Mouse (Mus musculus) frontal cortex, adult 2 months (tissue): ENCODE measurements around the gene Cd6. TPM values are rescaled to one million over a fixed set of nuclear protein-coding genes. Genes with fewer than 3 reads are reported as not detected.

Source experiments
- DNase-seq, 2 experiments: peaks; one replicate each; pipeline ENCODE4 v3.0.0; 2022; ENCODE audit warnings: low spot score in 1 of 2; ENCODE audit errors: extremely low spot score in 1 of 2
- polyA plus RNA-seq: library from polyadenylated mRNA; depleted of rRNA; stranded (reverse); fragments of >200 nt; gene quantifications from 2 replicates; pipeline ENCODE4 v1.2.3, GENCODE M21; 2012

Gene Cd6
- polyA plus RNA-seq, 1 experiment, result 1.5 TPM

- DNase-seq, result no peak
Measured at GRCm38 (mm10) chr19:10804850-10805660, 24.8 kb downstream of the Cd6 start.

DNA sequence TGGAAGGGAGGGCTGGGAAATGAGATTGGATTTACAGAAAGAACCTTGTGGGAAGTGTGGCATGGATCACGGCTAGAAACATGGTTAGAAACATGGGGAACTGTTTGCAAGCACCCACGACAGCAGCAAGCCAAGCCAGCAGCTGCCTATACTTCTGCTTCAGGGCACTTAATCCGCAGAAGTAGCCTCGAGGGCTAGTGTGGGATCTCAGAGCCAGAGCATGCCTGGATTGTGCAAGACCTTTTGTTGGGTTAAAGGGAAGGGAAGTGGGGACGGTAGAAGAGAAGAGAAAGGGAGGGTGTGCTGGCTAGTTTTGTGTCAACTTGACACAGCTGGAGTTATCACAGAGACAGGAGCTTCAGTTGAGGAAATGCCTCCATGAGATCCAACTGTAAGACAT lies 26.1 kb downstream of the Cd6 start:
- no peak for DNase-seq

GRCm38 (mm10) chr19:10801906-10802305 lies 28.0 kb downstream of the Cd6 start:
- no peak for DNase-seq

DNA sequence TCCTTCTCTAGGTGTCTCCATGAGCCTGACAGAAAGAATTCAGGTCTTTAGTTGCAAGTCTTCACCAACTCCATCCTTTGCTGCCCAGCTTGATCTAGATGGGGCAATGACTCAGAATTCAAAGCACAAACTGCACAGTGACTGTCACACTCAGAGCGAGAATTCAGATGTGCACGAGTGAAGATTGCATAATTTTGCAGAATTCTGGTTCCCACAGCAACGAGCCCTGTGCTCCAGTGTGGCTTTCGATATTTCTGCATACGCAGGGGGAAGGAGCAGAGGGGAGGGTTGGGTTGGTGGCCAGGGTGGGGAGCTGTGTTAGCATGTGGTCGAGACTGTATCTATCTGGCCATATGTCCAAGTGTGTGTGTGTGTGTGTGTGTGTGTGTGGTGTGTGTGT lies 28.8 kb downstream of the Cd6 start:
- peak; percentile 72 to 84 for DNase-seq

DNA sequence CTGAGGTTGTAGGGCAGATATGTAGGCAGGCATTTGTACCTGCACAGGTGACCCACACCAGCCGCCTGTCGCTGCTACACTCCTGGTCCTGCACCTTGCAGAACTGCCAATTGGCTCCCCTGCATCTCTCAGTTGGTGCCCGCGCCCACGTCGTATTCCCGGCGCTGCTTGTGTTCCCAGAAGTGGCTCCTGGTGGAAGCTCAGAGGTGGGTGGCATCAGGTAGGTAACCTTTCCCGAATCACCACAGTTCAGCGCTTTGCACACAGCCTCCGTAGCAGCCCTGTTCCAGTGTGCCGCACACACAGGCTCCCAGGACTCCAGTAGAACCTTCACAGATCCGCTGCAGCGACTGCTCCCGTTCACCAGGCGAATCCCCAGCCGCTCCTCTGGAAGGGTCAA lies 30.7 kb downstream of the Cd6 start:
- no peak for DNase-seq

DNA sequence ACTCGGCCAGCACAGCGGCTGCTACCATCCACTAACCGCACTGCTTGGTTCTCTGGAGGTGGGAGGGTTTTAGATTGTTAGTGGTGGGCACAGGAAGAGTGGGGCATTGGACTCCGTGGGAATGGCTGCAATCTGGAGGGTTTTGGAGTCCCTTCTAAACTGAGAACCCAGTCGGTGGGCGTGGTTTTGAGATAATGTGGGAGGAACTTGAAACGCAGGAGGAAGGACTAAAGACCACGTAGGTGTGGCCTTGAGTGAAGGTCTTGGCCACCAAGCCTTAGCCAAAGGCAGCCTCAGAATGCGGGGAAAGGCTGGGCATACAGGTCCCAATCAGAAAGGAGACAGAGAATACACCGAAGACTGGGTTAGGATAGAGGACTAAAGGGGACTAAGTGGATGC lies 31.3 kb downstream of the Cd6 start:
- DNase-seq, result no peak

GRCm38 (mm10) chr19:10794916-10795315 lies 34.9 kb downstream of the Cd6 start:
- DNase-seq, result no peak

DNA sequence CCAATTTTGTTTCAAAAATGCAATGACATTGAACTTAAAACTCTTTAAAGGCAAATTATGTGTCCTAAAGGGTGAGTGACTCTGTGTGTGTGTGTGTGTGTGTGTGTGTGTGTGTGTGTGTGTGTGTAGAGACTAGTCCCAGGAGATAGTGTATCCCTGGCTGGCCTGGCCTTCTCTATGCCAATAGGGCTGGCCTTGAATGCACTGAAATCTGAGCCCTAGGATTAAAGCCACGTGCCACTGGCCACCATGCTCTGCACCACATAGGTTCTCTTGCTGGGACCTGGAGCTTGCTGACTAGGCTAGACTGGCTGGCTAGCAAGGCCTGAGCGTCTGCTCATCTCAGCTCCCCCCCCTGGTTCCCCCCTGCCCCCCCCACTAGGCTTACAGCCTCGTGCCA lies 36.8 kb downstream of the Cd6 start:
- DNase-seq, result no peak

DNA sequence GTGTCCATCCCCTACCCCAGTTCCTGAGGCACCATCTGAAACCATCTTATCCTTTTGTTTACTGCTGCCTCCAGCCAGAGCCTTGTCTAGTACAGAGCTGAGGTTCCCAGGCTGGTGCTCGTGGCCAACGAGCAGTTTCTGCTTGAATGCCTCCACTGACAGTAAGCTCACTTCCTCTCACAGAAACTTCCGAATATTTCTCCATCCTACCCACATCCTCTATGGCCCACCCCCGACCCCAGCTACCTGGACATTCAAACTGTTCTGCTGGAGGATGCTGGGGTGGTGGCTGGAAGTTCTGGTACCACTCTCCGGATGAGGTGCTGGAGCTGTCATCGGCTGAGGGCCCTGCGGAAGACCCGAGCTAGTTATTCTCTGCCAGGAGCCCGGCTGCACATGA lies 39.5 kb downstream of the Cd6 start:
- no peak for DNase-seq

DNA sequence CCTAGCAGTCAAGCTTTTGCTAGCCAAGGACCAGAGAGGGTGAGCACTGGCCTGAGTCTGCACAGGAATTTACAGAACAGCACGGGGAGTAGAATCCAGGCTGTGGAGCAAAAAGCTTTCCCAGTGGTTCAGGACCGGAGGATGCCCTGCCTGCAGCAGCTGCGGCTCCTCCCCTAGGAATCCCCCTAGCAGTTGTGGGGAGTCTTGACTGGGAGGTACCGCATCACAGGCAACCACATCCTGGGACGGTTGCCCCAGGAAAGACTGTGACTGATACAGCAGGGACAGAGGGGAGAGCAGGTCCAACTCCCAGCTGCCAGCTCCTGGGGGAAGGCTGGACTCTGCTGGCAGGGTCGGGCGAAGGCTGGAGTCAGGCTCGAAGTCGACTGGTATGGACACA lies 41.6 kb downstream of the Cd6 start:
- no peak for DNase-seq

- no peak for DNase-seq
Measured at GRCm38 (mm10) chr19:10787406-10787805, 42.5 kb downstream of the Cd6 start.

GRCm38 (mm10) chr19:10786753-10787152 lies 43.1 kb downstream of the Cd6 start:
- no peak for DNase-seq

DNA sequence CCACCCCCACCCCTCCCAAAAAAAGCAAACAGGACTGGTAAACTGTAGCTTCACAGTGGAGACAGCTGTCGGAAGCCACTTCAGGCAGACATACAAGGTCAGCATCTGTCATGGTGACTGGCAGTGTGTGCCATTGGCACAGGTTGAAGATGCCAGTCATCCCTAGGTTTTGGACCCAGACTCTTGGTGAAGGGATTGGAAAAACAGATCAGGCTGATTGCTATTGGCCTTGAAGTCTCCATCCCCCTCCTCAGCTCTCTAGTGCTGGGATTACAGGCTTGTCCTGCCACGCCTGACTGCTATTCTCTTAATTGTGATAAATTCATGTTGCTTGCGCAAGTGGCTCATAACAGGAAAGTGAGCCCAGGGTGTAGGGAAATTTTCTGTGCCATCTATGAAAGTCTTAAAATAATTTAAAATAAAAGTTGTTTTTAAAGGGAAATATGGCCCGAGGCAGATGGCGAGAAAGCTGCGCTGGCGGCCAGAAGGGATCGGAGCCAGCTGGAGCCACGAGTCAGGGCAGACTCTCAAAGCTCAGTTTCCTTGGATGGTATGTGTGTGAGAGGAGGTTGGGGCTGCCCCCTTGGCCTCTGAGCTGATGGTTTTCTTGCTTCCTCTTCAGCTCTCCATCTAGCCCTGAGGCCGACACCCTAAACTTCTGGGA lies 44.9 kb downstream of the Cd6 start:
- DNase-seq, result peak in 1 of 2 experiments; percentile 71

- no peak for DNase-seq
Measured at GRCm38 (mm10) chr19:10784061-10784460, 45.8 kb downstream of the Cd6 start.

DNA sequence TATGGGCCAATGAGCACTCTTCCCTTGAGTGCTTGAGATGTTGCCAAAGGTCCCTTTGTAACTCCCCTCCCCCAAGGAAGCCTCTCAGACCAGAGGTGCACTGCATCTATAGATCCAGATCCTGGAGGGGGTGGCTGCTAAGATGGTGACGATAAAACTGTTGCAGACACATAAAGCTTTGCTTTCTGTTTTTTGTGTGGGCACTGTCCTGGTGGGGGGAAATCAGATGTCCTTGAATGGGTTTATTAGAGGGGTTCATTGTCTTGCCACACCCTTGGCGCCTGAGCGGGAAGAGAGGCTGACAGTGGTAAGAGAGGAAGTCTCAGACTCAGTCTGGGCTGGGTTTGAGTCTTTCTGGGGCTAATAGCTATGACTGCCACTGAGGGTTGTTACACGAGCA lies 46.7 kb downstream of the Cd6 start:
- DNase-seq, result no peak

DNA sequence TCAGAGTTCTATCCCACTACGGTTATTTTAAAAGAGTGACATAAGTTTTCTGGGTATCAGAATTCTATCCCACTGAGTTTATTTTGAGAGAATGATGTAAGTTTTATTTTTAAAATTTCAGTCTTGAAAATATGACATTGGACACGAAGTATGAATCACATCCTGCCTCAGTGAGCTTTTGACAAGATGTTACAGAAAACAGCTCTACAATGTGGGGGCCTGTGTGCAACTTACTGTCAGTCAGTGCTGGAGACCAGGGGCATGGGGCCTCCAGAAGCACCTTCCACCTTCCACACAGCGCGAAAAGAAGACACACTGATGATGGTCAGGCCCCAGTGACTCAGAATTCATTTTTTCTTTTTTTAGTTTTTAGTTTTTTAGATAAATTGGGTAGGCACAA lies 48.2 kb downstream of the Cd6 start:
- DNase-seq, result peak; percentile 60 to 78

- DNase-seq, result no peak
Measured at GRCm38 (mm10) chr19:10776906-10777305, 53.0 kb downstream of the Cd6 start.

DNA sequence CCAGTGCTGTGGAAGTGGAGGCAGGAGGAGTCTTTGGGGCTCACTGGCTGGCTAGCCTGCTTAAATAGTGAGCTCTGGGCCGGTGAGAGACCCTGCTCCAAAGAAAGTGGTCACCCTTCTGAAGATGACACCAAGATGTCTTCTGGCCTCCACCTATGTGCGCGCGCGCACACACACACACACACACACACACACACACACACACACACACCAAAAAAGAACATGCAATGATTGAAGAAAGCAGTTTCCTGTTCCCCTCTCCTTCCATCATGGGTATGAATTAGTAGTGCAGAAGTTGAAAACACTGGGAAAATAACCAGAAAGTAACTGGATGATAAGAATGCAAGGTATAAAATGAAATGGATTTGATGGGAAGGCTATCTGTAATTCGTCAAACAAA lies 55.7 kb downstream of the Cd6 start:
- DNase-seq, result no peak

DNA sequence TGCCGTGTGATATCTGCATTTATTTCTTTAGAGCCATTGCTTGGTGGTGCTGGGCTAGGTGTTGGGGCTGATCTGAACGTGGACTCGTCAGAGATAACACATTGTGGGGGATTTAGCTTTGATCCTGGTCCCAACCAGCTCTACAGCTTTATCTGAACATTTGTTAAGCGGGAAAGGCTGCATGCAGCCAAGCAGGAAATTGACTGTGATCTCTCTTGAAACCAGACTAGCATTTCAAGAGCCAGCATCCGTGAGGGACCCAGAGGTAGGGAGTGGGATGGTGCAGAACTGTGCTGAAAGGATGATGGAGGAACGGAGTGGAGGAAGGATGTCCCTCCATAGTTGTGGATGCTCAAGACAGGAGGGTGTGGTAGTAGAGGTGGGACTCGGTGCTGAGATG lies 56.5 kb downstream of the Cd6 start:
- no peak for DNase-seq

DNA sequence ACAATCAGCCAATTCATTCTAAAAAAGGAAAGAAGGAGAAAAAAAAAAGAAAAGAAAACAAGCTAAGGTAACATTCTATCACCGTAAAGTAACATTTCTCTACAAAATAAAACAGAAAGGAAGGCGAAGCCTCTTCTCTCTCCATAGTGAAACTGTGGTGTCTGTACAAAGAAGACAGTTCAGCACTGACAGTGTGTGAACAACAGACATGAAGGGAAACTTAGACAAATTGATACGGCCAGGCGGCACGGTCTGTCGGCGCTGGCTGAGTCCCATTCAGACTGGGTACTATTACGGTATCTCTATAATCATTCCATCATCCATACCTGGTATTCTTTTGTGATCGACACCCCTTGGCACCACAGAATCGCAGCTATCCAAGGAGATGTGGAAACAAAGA lies 57.0 kb downstream of the Cd6 start:
- DNase-seq, result no peak

GRCm38 (mm10) chr19:10771995-10772394 lies 57.9 kb downstream of the Cd6 start:
- DNase-seq, result no peak
